Mouse (Mus musculus): Measurements from ENCODE around the gene Tmprss11f. TPM values are rescaled to one million over a fixed set of nuclear protein-coding genes. Genes with fewer than 3 reads are reported as not detected.
"Not testable (repeated sequence)": the region's sequence is repeated elsewhere in the genome, so short reads cannot be mapped to it uniquely, and the experiment has no call there.

Tmprss11f gene
- polyA plus RNA-seq, 1 experiment from 2014 or later = not detected

- Histone ChIP-seq H3K36me3 (replicated peaks; ENCODE audit: insufficient read depth, low read length) (no peaks in the 10 kb centered on the region), H3K27ac (ENCODE audit: low read depth) (no peak overlapping the region), H3K9me3 (ENCODE audit: low read length) (no peaks in the 10 kb centered on the region), H3K4me1 (ENCODE audit: insufficient read depth) (0 out of 2 replicates have a peak, but pooled peaks cover 2% of the 10 kb centered on the region), H3K4me2 (ENCODE audit: low read depth, low read length) (no peak overlapping the region), H3K27me3 (ENCODE audit: insufficient read depth, low read length) (no peaks in the 10 kb centered on the region), H3K9ac (replicated peaks) (no peak overlapping the region), H3K4me3 (ENCODE audit: low read depth, low read length) (no peak overlapping the region)
- no peak for DNase-seq
- TF ChIP-seq EP300 (IDR thresholded peaks at IDR 0.05; ENCODE audit: low read depth) (no peak), CTCF (IDR thresholded peaks at IDR 0.05; ENCODE audit: low read depth) (no peak)
- 84% methylated on average over 5 of the region's 5 CpGs for WGBS (ENCODE audit: insufficient replicate concordance)
- no peak for ATAC-seq
Measured at GRCm38 (mm10) chr5:86582618-86583017, 49.6 kb downstream of the Tmprss11f start.

- Histone ChIP-seq H3K4me3 (ENCODE audit: low read depth, low read length) (no peak overlapping the region), H3K4me2 (ENCODE audit: low read depth, low read length) (no peak overlapping the region), H3K36me3 (replicated peaks; ENCODE audit: insufficient read depth, low read length) (no peaks in the 10 kb centered on the region), H3K27ac (ENCODE audit: low read depth) (no peak overlapping the region), H3K27me3 (ENCODE audit: insufficient read depth, low read length) (no peaks in the 10 kb centered on the region), H3K4me1 (ENCODE audit: insufficient read depth) (0 out of 2 replicates have a peak, but pooled peaks cover 2% of the 10 kb centered on the region), H3K9me3 (ENCODE audit: low read length) (no peaks in the 10 kb centered on the region), H3K9ac (replicated peaks) (no peak overlapping the region)
- TF ChIP-seq EP300 (IDR thresholded peaks at IDR 0.05; ENCODE audit: low read depth) = no peak
- TF ChIP-seq CTCF (IDR thresholded peaks at IDR 0.05; ENCODE audit: low read depth) = no peak
- WGBS (ENCODE audit: insufficient replicate concordance) = 75% methylated on average over 5 of the region's 5 CpGs
- no peak for ATAC-seq
- DNase-seq = no peak
Measured at GRCm38 (mm10) chr5:86581998-86582397, 50.2 kb downstream of the Tmprss11f start.

- WGBS (ENCODE audit: insufficient replicate concordance) = 62% methylated on average over 8 of the region's 8 CpGs
- H3K9ac ChIP-seq (replicated peaks); H3K4me2 ChIP-seq (ENCODE audit: low read depth, low read length); H3K9me3 ChIP-seq (ENCODE audit: low read length); H3K4me1 ChIP-seq (ENCODE audit: insufficient read depth); H3K4me3 ChIP-seq (ENCODE audit: low read depth, low read length); H3K36me3 ChIP-seq (replicated peaks; ENCODE audit: insufficient read depth, low read length); H3K27me3 ChIP-seq (ENCODE audit: insufficient read depth, low read length); H3K27ac ChIP-seq (ENCODE audit: low read depth): not testable (repeated sequence)
- DNase-seq = peak; percentile 13
- ATAC-seq = peak; percentile 44
Measured at GRCm38 (mm10) chr5:86578761-86579160, 53.5 kb downstream of the Tmprss11f start.

- TF ChIP-seq CTCF (IDR thresholded peaks at IDR 0.05; ENCODE audit: low read depth) = no peak
- no peak for TF ChIP-seq EP300 (IDR thresholded peaks at IDR 0.05; ENCODE audit: low read depth)
- no peak overlapping the region for H3K4me3 ChIP-seq (ENCODE audit: low read depth, low read length)
- no peaks in the 10 kb centered on the region for H3K27me3 ChIP-seq (ENCODE audit: insufficient read depth, low read length)
- no peak overlapping the region for H3K27ac ChIP-seq (ENCODE audit: low read depth)
- ATAC-seq (no peak), DNase-seq (no peak)
- H3K36me3 ChIP-seq (replicated peaks; ENCODE audit: insufficient read depth, low read length) = no peaks in the 10 kb centered on the region
- H3K4me1 ChIP-seq (ENCODE audit: insufficient read depth) = no peaks in the 10 kb centered on the region
- H3K9me3 ChIP-seq (ENCODE audit: low read length) = no peaks in the 10 kb centered on the region
- H3K4me2 ChIP-seq (ENCODE audit: low read depth, low read length) = no peak overlapping the region
- 71% methylated on average over 2 of the region's 2 CpGs for WGBS (ENCODE audit: insufficient replicate concordance)
- no peak overlapping the region for H3K9ac ChIP-seq (replicated peaks)
Measured at GRCm38 (mm10) chr5:86546693-86547092, 85.5 kb downstream of the Tmprss11f start.

- Histone ChIP-seq H3K9ac (replicated peaks) (no peak overlapping the region), H3K27ac (ENCODE audit: low read depth) (no peak overlapping the region), H3K4me1 (ENCODE audit: insufficient read depth) (no peaks in the 10 kb centered on the region), H3K36me3 (replicated peaks; ENCODE audit: insufficient read depth, low read length) (no peaks in the 10 kb centered on the region), H3K9me3 (ENCODE audit: low read length) (no peaks in the 10 kb centered on the region), H3K27me3 (ENCODE audit: insufficient read depth, low read length) (no peaks in the 10 kb centered on the region), H3K4me3 (ENCODE audit: low read depth, low read length) (no peak overlapping the region), H3K4me2 (ENCODE audit: low read depth, low read length) (no peak overlapping the region)
- TF ChIP-seq EP300 (IDR thresholded peaks at IDR 0.05; ENCODE audit: low read depth) = no peak
- TF ChIP-seq CTCF (IDR thresholded peaks at IDR 0.05; ENCODE audit: low read depth) = no peak
- WGBS (ENCODE audit: insufficient replicate concordance) = 75% methylated on average over 3 of the region's 3 CpGs
- ATAC-seq (no peak), DNase-seq (no peak)
Measured at GRCm38 (mm10) chr5:86540601-86541000, 91.6 kb downstream of the Tmprss11f start.

GRCm38 (mm10) chr5:86528725-86529124 lies 103.5 kb downstream of the Tmprss11f start:
- Histone ChIP-seq H3K27ac (ENCODE audit: low read depth) (no peak overlapping the region), H3K9ac (replicated peaks) (no peak overlapping the region), H3K4me2 (ENCODE audit: low read depth, low read length) (no peak overlapping the region), H3K27me3 (ENCODE audit: insufficient read depth, low read length) (no peaks in the 10 kb centered on the region), H3K9me3 (ENCODE audit: low read length) (no peaks in the 10 kb centered on the region), H3K4me1 (ENCODE audit: insufficient read depth) (no peaks in the 10 kb centered on the region), H3K36me3 (replicated peaks; ENCODE audit: insufficient read depth, low read length) (no peaks in the 10 kb centered on the region), H3K4me3 (ENCODE audit: low read depth, low read length) (no peak overlapping the region)
- no peak for DNase-seq
- ATAC-seq = no peak
- TF ChIP-seq CTCF (IDR thresholded peaks at IDR 0.05; ENCODE audit: low read depth) (no peak), EP300 (IDR thresholded peaks at IDR 0.05; ENCODE audit: low read depth) (no peak)
- WGBS (ENCODE audit: insufficient replicate concordance) = 73% methylated on average over 2 of the region's 2 CpGs

GRCm38 (mm10) chr5:86518500-86518899 lies 113.7 kb downstream of the Tmprss11f start, which contains the start of gene Tmprss11g:
Gene Tmprss11g, minus strand, starts transcription at chr5:86518600.
- ATAC-seq = no peak
- Histone ChIP-seq H3K27ac (ENCODE audit: low read depth) (no peak within 1 kb of the TSS), H3K4me2 (ENCODE audit: low read depth, low read length) (no peak within 1 kb of the TSS), H3K4me3 (ENCODE audit: low read depth, low read length) (no peak within 1 kb of the TSS), H3K4me1 (ENCODE audit: insufficient read depth) (no peaks in the 10 kb centered on the region), H3K9me3 (ENCODE audit: low read length) (no peaks in the 10 kb centered on the region), H3K9ac (replicated peaks) (no peak within 1 kb of the TSS), H3K27me3 (ENCODE audit: insufficient read depth, low read length) (no peaks in the 10 kb centered on the region), H3K36me3 (replicated peaks; ENCODE audit: insufficient read depth, low read length) (no peaks in the 10 kb centered on the region)
- DNase-seq = no peak
- no peak for TF ChIP-seq CTCF (IDR thresholded peaks at IDR 0.05; ENCODE audit: low read depth)
- no peak for TF ChIP-seq EP300 (IDR thresholded peaks at IDR 0.05; ENCODE audit: low read depth)
- 57% methylated on average over 9 of the region's 9 CpGs for WGBS (ENCODE audit: insufficient replicate concordance)
